Mouse (Mus musculus) Muller cell, postnatal 12 days (primary cell): ENCODE results near the gene Rhox2h.
"Not testable (repeated sequence)": the region's sequence is repeated elsewhere in the genome, so short reads cannot be mapped to it uniquely, and the experiment has no call there.

Experiments
- DNase-seq: peaks from one replicate; pipeline ENCODE4 v3.0.0-alpha.2; 2015; ENCODE audit errors: inconsistent ontology term

Gene Rhox2h

DNA sequence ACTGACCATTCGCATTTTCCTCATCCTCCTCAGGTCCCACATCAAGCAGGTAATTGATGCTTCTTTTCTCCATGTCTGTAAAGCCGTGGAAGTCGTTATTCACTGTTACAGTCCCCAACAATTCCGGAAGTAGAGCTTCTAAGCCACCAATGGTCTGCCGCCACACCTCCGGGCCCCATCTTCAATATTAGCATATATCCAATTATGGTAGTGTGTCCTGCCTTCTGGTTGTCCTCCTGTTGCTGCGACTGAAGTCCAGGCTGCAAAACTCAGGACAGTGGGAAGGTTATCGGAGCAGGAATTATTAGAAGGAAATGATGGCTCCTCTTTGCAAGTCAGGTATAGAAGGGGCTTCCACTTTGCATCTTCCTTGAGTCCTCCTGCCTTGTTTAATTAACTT, at the start of gene Rhox2h:
TSS of gene Rhox2h (minus strand) at position 101 of the 400 bp plus-strand sequence.
- DNase-seq, result not testable (repeated sequence)

DNA sequence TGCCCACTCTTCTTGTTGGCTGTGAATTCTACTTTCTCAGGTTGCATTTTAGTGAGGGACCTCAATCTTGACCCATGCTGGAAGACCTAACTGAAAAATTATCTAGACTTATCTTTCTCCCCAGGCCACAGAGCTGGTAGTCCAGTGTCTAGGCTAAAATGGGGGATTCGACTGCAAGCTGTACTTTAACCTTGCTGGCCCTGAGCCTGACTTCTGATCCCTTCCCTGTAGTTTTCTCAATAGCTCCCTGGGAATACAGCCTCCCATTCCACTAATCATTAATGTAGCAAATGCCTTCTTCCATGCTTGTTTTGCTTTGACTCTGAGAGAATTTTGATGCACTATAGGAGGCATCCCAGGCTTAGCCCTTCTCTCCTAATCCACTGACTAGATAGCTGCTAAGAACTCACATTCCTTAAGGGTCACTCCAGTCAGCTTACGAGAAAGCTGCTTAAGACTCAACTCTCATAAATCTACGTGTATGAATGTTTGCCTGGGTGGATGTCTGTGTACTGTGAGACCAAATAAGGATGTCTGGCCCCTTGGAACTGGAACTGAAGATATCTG, 28.8 kb upstream of the Rhox2h start:
- DNase-seq, result no peak

DNA sequence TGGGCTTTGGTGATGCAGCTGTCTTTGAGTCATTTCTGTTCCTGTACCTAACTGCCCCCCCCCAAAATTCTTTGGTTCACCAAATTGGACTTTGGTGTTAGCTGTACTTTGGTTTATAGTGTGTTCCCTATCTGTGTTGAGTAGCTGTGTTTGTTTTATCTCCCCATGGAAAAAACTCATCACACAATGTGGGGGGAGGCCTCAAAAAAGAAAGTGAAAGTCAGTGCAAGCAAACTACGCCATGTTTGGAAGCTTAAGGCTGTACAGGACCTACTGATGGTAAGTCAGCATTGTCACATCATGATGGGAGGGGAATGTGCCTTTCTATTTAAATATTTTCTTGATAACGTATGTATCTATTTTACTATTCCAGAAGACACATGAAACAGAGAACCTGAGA, 19.2 kb upstream of the Rhox2h start:
- no peak for DNase-seq

DNA sequence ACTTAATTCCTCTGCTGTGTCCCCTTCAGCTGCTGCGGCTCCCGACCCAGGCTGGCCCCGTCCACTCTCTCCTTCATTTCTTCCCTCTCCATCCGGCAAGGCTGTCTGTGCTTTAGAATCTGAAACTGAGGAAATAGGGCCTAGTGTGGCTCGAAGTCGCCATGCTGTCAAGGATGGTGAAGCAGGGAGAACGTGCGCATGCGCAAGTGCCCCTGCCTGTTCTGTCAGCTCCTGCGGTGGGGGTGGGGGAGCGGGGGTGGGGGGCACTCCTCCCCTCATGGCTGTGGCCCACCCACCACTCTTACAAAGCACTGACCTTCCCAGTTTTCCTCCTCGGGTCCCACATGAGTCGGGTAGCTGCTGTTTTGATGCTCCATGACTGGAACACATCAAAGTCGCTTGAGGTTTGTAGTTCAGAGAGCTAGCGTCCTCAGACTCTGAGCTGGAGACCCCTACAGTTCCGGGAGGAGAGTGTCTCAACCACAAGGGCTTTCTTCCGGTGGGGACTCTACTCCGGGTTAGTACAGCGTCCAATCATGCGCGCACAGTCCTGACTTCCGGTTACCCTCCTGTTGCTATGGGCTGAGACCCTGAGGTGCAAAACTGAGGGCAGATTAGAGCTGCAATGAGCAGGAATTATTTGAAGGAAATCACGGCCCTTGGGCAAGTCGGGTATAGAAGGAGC, 10.1 kb upstream of the Rhox2h start:
- no peak for DNase-seq

DNA sequence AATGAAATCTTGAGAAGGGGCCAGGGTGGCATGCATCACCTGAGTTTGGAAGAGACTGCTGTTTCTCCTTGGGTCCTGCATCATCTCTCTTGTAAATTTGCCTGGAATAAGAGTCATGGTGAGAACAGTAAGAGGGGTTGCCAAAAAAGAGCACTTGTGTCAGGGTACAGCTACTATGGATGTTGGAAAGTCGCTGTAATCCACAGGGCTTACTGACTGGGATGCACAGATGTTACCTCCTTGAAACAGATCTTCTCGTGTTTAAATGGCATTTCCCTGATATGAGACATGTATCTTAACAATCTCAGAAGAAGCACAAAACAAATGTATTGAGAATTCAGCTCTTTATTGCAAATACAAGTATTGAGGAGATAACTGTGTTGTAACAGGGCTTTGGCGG, 4.4 kb downstream of the Rhox2h start, which contains the start of gene Rhox3h:
TSS of gene Rhox3h (minus strand) at position 101 of the 400 bp plus-strand sequence.
- not testable (repeated sequence) for DNase-seq

DNA sequence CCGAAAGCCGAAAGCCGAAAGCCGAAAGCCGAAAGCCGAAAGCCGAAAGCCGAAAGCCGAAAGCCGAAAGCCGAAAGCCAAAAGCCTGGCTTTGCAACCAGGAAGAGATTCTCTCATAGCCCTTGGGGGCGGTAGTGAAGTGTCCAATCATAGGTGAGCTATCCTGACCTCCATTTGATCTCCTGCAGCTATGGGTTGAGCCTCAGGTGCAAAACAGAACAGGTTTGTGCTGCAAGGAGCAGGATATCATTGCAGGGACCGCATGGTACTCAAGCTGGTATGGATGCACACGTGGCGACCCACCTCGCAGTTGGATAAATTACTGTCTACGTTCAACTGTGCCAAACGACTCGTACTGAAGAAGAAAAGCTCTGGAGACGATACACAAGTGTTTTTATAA, 21.9 kb downstream of the Rhox2h start, which contains the start of gene Rhox4g:
TSS of gene Rhox4g (minus strand) at position 101 of the 400 bp plus-strand sequence.
- DNase-seq, result not testable (repeated sequence)

DNA sequence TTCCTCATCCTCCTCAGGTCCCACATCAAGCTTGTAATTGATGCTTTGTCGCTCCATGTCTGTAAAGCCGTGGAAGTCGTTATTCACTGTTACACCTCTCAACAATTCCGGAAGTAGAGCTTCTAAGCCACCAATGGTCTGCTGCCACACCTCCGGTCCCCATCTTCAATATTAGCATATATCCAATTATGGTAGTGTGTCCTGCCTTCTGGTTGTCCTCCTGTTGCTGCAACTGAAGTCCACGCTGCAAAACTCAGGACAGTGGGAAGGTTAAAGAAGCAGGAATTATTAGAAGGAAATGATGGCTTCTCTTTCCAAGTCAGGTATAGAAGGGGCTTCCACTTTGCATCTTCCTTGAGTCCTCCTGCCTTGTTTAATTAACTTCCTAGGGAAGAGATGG, 29.7 kb downstream of the Rhox2h start, which contains the start of gene Rhox2g:
TSS of gene Rhox2g (minus strand) at position 101 of the 400 bp plus-strand sequence.
- not testable (repeated sequence) for DNase-seq

DNA sequence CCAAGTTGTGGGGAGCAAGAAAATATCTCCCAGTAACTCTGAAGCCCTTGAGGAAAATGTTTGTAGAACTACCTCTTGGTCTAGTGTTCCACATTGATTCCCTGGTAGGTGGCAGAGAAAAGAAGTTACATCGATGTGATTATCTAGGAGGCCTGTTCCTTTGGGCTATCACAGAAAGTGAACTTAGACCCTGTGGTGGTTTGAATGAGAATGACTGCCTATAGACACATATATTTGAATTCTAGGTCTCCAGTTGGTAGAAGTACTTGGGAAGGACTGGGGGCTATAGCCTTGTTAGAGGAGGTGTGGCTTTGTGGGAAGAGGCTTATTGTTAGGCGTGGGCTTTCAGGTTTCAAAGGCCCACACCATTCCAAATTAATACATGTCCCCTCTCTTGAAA, 44.6 kb downstream of the Rhox2h start, which contains the start of gene Rhox3g:
TSS of gene Rhox3g (minus strand) at position 101 of the 400 bp plus-strand sequence.
- not testable (repeated sequence) for DNase-seq
